Mouse (Mus musculus): ENCODE data around the gene Nrip1. TPM values are rescaled to one million over a fixed set of nuclear protein-coding genes. Genes with fewer than 3 reads are reported as not detected.

Gene Nrip1
- total and polyA plus RNA-seq, 3 experiments: not detected

DNA sequence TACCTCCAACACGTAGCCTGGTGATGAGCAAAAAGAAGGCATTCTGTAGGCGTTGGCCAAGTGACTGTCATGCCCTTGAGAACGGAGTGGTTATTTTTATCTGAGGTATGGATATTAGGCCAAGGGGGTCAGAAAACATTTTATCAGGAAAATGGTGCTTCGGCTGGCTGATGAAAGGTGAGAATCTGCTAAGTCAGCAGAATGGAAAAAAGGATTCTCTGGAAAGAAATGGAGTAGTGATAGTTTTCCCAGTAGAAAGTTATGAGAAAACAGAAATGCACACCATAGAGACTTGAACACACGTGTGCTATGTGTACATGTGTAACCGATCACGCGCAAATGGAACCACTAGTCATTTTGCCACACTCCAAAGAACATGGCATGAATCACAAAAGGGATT, 3.0 kb upstream of the Nrip1 start:
- Histone ChIP-seq H3K9me3 (replicated peaks; ENCODE audit: low read length) (peaks cover 88% of the 10 kb centered on the region), H3K36me3 (replicated peaks in 1 of 2; ENCODE audit: control insufficient read depth in 1 of 2, insufficient read depth in 1 of 2, low read length in 1 of 2) (no peaks in the 10 kb centered on the region), H3K9ac (ENCODE audit: insufficient read depth, low read depth) (no peak overlapping the region), H3K27me3 (replicated peaks) (no peaks in the 10 kb centered on the region), H3K4me1 (ENCODE audit: control insufficient read depth in 1 of 2, insufficient read depth in 2 of 2) (no peaks in the 10 kb centered on the region), H3K4me2 (ENCODE audit: insufficient read depth, low read depth, poor library complexity, severe bottlenecking) (no peak overlapping the region), H3K27ac (ENCODE audit: insufficient read depth, low read depth) (no peak overlapping the region), H3K79me2 (replicated peaks; ENCODE audit: control insufficient read depth, extremely low read depth, insufficient read depth, poor library complexity, severe bottlenecking) (no peaks in the 10 kb centered on the region), H3K4me3 (replicated peaks in 1 of 3; ENCODE audit: low read depth in 2 of 3, low read length in 2 of 3, poor library complexity in 1 of 3) (no peak overlapping the region)
- TF ChIP-seq MAFK (IDR thresholded peaks at IDR 0.05; ENCODE audit: insufficient replicate concordance, low read length): 0 out of 2 replicates have a peak, but pooled peaks have one; percentile 54
- TF ChIP-seq ELF1 (IDR thresholded peaks at IDR 0.05; ENCODE audit: low read depth, low read length): no peak
- in situ Hi-C loops (cut with MboI; ENCODE audit: low pct_ligation_motif_present, low pct_unique_long_range_greater_than_20kb, low sequenced_read_pairs) (no loop called here), dilution Hi-C loops (cut with MboI; ENCODE audit: extremely low pct_ligation_motif_present, extremely low pct_unique_long_range_greater_than_20kb, low sequenced_read_pairs) (no loop called here)
- DNase-seq (ENCODE audit: extremely low read depth): no peak

DNA sequence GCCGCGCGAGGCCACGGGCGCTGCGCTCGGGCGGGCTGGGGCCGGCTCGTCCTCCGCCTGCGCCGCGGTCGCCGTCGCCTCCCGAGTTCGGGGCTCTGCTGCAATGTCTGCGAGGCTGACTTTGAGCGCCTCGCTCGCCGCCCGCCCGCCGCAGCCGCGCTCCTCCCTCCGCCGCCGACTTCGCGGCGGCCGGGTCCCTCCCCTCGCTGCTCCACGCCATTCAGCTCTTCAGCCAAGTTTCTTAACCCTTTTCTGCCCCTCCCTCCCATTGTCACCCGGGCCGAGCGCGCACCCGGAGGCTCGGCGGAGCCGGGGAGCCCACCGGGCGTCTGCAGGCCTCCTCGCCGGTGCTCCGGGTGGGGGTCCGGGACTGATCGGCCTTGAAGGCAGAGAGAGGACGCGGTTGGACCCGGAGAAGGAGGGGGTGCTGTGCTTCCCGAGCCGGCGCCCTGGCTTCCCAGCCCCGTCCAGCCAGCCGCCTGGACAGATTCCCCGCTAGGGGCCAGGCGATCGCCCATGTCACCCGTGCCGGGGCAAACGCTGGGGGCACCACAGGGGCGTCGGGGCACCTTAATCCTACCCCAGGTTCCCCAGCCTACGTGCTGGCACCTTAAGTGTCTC, 576 bp downstream of the Nrip1 start:
- TF ChIP-seq TBP (conservative IDR thresholded peaks at IDR 0.05; ENCODE audit: low read depth, low read length) (no peak), POLR2A (IDR thresholded peaks at IDR 0.05; ENCODE audit: low read depth, low read length) (no peak), IRF4 (IDR thresholded peaks at IDR 0.05; ENCODE audit: low read depth, low read length) (no peak), ZMIZ1 (IDR thresholded peaks at IDR 0.05; ENCODE audit: low read depth, low read length) (no peak), POLR2AphosphoS2 (IDR thresholded peaks at IDR 0.05; ENCODE audit: low read depth, low read length) (no peak), MXI1 (IDR thresholded peaks at IDR 0.05; ENCODE audit: low read depth, low read length) (no peak), RAD21 (IDR thresholded peaks at IDR 0.05; ENCODE audit: low read depth, low read length) (no peak), SMC3 (IDR thresholded peaks at IDR 0.05; ENCODE audit: low read depth, low read length) (no peak), MAZ (IDR thresholded peaks at IDR 0.05; ENCODE audit: low read depth, low read length) (no peak), MAFK (IDR thresholded peaks at IDR 0.05; ENCODE audit: insufficient replicate concordance, low read length) (no peak), NELFE (IDR thresholded peaks at IDR 0.05; ENCODE audit: low read depth, low read length) (no peak), E2F4 (IDR thresholded peaks at IDR 0.05; ENCODE audit: insufficient replicate concordance, low read depth, low read length) (no peak), ELF1 (IDR thresholded peaks at IDR 0.05; ENCODE audit: low read depth, low read length) (no peak)
- dilution Hi-C loops (cut with MboI; ENCODE audit: extremely low pct_ligation_motif_present, extremely low pct_unique_long_range_greater_than_20kb, low sequenced_read_pairs) (no loop called here), in situ Hi-C loops (cut with MboI; ENCODE audit: low pct_ligation_motif_present, low pct_unique_long_range_greater_than_20kb, low sequenced_read_pairs) (no loop called here)
- Histone ChIP-seq H3K9ac (ENCODE audit: insufficient read depth, low read depth) (no peak overlapping the region), H3K27me3 (replicated peaks) (no peaks in the 10 kb centered on the region), H3K36me3 (replicated peaks in 1 of 2; ENCODE audit: control insufficient read depth in 1 of 2, insufficient read depth in 1 of 2, low read length in 1 of 2) (no peaks in the 10 kb centered on the region), H3K4me1 (ENCODE audit: control insufficient read depth in 1 of 2, insufficient read depth in 2 of 2) (no peaks in the 10 kb centered on the region), H3K79me2 (replicated peaks; ENCODE audit: control insufficient read depth, extremely low read depth, insufficient read depth, poor library complexity, severe bottlenecking) (no peaks in the 10 kb centered on the region; the same call in 1 of the 2 replicates), H3K27ac (ENCODE audit: insufficient read depth, low read depth) (no peak overlapping the region), H3K4me2 (ENCODE audit: insufficient read depth, low read depth, poor library complexity, severe bottlenecking) (no peak overlapping the region), H3K4me3 (replicated peaks in 1 of 3; ENCODE audit: low read depth in 2 of 3, low read length in 2 of 3, poor library complexity in 1 of 3) (peak overlapping the region in 1 of 3 experiments; percentile 8), H3K9me3 (replicated peaks; ENCODE audit: low read length) (peaks cover 86% of the 10 kb centered on the region)
- no peak for DNase-seq (ENCODE audit: extremely low read depth)

All from CH12.LX (cell line).